Mouse (Mus musculus) liver, embryonic 16.5 days (tissue): ENCODE results near the gene Arg1. TPM values are rescaled to one million over a fixed set of nuclear protein-coding genes. Genes with fewer than 3 reads are reported as not detected.

Experiments used
- ATAC-seq: fragments of 200-750 bp; cut with Nextera tagmentation; 2 replicates; pipeline ENCODE4 v1.8.0; 2017; ENCODE audit warnings: low read depth, mild to moderate bottlenecking, moderate number of reproducible peaks, moderate library complexity
- H3K27ac ChIP-seq: fragments of 300-500 bp; sonication (generic); 2 replicates; pipeline ENCODE4 v1.5.1; 2014; ENCODE audit warnings: mild to moderate bottlenecking, low read length
- H3K27me3 ChIP-seq: fragments of 300-500 bp; sonication (generic); 2 replicates; pipeline ENCODE4 v1.6.1; 2014; ENCODE audit warnings: low read depth, low read length, mixed read lengths; ENCODE audit not compliant: control insufficient read depth, insufficient read depth
- H3K36me3 ChIP-seq: fragments of 300-500 bp; sonication (generic); 2 replicates; pipeline ENCODE4 v1.6.1; 2014; ENCODE audit warnings: mild to moderate bottlenecking; ENCODE audit not compliant: control insufficient read depth, insufficient read depth
- H3K4me1 ChIP-seq: fragments of 300-500 bp; sonication (generic); 2 replicates; pipeline ENCODE4 v1.6.1; 2014; ENCODE audit warnings: low read depth, low read length, mixed read lengths; ENCODE audit not compliant: control insufficient read depth
- H3K4me2 ChIP-seq: fragments of 300-500 bp; sonication (generic); 2 replicates; pipeline ENCODE4 v1.6.1; 2014; ENCODE audit warnings: low read depth, low read length, mixed read lengths
- H3K4me3 ChIP-seq: fragments of 300-500 bp; sonication (generic); 2 replicates; pipeline ENCODE4 v1.5.1; 2014; ENCODE audit warnings: low read depth, mild to moderate bottlenecking, low read length
- H3K9ac ChIP-seq: fragments of 300-500 bp; sonication (generic); 2 replicates; pipeline ENCODE4 v1.6.1; 2014; ENCODE audit warnings: low read depth, low read length
- H3K9me3 ChIP-seq: fragments of 300-500 bp; sonication (generic); replicated peaks from 2 replicates; pipeline ENCODE4 v1.6.1; 2016; ENCODE audit warnings: low read length; ENCODE audit not compliant: control insufficient read depth
- WGBS: fragments of 180-500 bp; shearing (Covaris S2); extraction: QIAGEN DNeasy Blood & Tissue Kit; methylation state at CpG from one replicate; pipeline ENCODE4 v1.1.7; 2014; ENCODE audit not compliant: insufficient replicate concordance; 5-methylcytosine and 5-hydroxymethylcytosine counted together
- microRNA-seq: library from miRNA; unstranded; fragments of <30 nt; microRNA quantifications from one replicate; pipeline ENCODE4, GENCODE M21; 2016
- polyA plus RNA-seq: library from polyadenylated mRNA; unstranded; fragments of >200 nt; fragmentation: Nextera tagmentation; extraction: Ambion mirVana; gene quantifications from 2 replicates; pipeline ENCODE4 v1.2.1, GENCODE M21; 2015

The Arg1 gene
- polyA plus RNA-seq, 1 experiment from 2014 or later, result 122 TPM

DNA sequence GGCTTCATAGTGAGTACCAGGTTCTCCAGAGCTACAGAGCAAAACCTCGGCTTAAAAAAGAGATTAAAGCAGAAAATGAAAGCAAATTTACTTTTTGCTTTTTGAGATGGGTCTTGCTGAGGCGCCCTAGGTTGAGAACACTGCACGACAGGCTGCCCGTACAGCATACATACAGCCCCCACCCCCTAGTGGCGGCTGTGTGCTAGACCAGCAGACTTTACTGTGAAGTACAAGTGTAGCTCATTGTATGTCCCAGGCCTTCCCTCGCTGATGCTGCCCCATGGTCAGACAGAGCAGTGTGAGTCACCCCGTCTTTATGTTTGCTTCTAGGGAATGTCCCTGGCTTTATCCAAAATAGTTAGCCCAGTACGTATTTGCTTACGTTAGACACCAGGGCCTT is 41.3 kb downstream of the Arg1 start:
- no peaks in the 10 kb centered on the region for H3K4me1 ChIP-seq
- H3K36me3 ChIP-seq, result peaks cover 20% of the 10 kb centered on the region
- WGBS, result 77% methylated on average over 9 of the region's 9 CpGs
- no peak overlapping the region for H3K9ac ChIP-seq
- ATAC-seq, result 0 out of 2 replicates have a peak, but pooled peaks have one; percentile 13
- H3K4me3 ChIP-seq, result no peak overlapping the region
- H3K9me3 ChIP-seq, result no peaks in the 10 kb centered on the region
- H3K27ac ChIP-seq, result no peak overlapping the region
- H3K4me2 ChIP-seq, result no peak overlapping the region
- H3K27me3 ChIP-seq, result no peaks in the 10 kb centered on the region

DNA sequence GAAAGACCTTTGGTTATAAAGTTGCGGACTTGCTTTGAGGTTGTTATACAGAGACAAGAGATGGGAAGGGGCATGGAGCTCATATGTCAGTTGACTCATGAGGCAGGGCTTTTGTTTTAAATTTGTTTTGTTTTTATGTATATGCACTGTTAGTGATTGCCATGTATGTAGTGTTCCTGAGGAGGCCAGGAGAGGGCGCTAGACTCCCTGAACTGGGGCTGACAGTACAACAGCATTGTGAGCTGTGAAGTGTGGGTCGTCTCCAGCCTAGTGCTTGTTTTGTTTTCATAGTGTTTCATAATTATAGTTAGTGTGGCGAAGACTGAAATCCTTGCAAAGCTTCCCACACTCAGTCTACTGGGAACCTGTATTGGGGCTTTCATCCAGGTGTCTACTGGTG is 53.7 kb downstream of the Arg1 start:
- no peak overlapping the region for H3K9ac ChIP-seq
- H3K4me1 ChIP-seq, result peaks cover 2% of the 10 kb centered on the region; the same call in 1 of the 2 replicates
- no peak overlapping the region for H3K27ac ChIP-seq
- peaks cover 32% of the 10 kb centered on the region for H3K36me3 ChIP-seq
- no peaks in the 10 kb centered on the region for H3K9me3 ChIP-seq
- no peak overlapping the region for H3K4me2 ChIP-seq
- no peaks in the 10 kb centered on the region for H3K27me3 ChIP-seq
- no peak overlapping the region for H3K4me3 ChIP-seq
- no peak for ATAC-seq
- 71% methylated on average over 4 of the region's 4 CpGs for WGBS

- Histone ChIP-seq H3K4me1 (peaks cover 2% of the 10 kb centered on the region; the same call in 1 of the 2 replicates), H3K4me3 (peak within 1 kb of the TSS; percentile 83), H3K36me3 (peaks cover 10% of the 10 kb centered on the region), H3K27me3 (no peaks in the 10 kb centered on the region), H3K9ac (peak within 1 kb of the TSS; percentile 93), H3K27ac (peak within 1 kb of the TSS; percentile 60), H3K9me3 (no peaks in the 10 kb centered on the region), H3K4me2 (peak within 1 kb of the TSS; percentile 70)
- peak; percentile 100 for ATAC-seq
- WGBS, result under 1% methylated on average over 36 of the region's 36 CpGs
Measured at GRCm38 (mm10) chr10:24869760-24870290, 57.5 kb downstream of the Arg1 start, which contains the start of gene Med23. Gene Med23 (plus strand): TSS chr10:24869986.

Small RNA genes lying within 50 kb of the gene (microRNA-seq; reads per million reads assigned to microRNA genes)
- not detected for gene Mir6905

Other genes starting within 250 kb of the Arg1 start
- gene Enpp1, start 215.3 kb downstream of the Arg1 start, polyA plus RNA-seq, result 3.0 and 3.4 TPM in 2 replicates
- gene Enpp3, start 84.7 kb downstream of the Arg1 start, polyA plus RNA-seq, result 5.2 and 7.7 TPM in 2 replicates
- 6.0 and 6.3 TPM in 2 replicates for gene Med23, start 57.5 kb downstream of the Arg1 start, polyA plus RNA-seq